Comparison of ENCODE assay signal across 8 mouse cellular contexts in the genomic region with DNA sequence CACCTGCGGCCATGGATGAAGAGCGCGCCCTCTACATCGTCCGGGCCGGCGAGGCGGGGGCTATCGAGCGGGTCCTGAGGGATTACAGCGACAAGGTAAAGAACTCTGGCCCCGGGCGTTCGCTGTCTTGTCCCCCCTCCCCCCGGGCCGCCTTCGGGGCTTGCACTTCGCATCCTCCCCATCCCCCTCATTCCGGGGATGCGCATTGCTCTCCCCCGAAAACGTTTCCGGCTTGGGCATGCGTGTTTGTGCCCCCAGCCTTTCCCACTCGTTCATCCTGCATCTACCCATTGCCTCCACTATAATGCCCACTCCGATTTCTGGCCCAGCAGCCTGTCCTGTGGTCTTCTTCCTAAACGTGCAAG. TPM values are rescaled to one million over a fixed set of nuclear protein-coding genes. Genes with fewer than 3 reads are reported as not detected.
DNase-seq lines count a peak whose midpoint lies in the region; ATAC-seq lines count a peak whose summit lies in the region.

No protein-coding gene starts in this region.

- no peaks in the 10 kb centered on the region for H3K9me3 ChIP-seq in lung, embryonic 15.5 days
- no peaks in the 10 kb centered on the region for H3K9me3 ChIP-seq in forebrain, embryonic 12.5 days
- H3K9me3 ChIP-seq in limb, embryonic 15.5 days = no peaks in the 10 kb centered on the region
- no peaks in the 10 kb centered on the region for H3K9me3 ChIP-seq in stomach, embryonic 15.5 days

- peak overlapping the region; percentile 64 for H3K4me2 ChIP-seq in lung, embryonic 15.5 days
- peak overlapping the region; percentile 86 for H3K4me2 ChIP-seq in forebrain, embryonic 12.5 days
- H3K4me2 ChIP-seq in limb, embryonic 15.5 days = peak overlapping the region; percentile 75
- H3K4me2 ChIP-seq in stomach, embryonic 15.5 days = peak overlapping the region; percentile 81

- peak overlapping the region; percentile 99 for H3K27ac ChIP-seq in lung, embryonic 15.5 days
- H3K27ac ChIP-seq in forebrain, embryonic 12.5 days = peak overlapping the region; percentile 94
- peak overlapping the region; percentile 98 for H3K27ac ChIP-seq in limb, embryonic 15.5 days
- H3K27ac ChIP-seq in stomach, embryonic 15.5 days = peak overlapping the region; percentile 97

- H3K36me3 ChIP-seq in lung, embryonic 15.5 days = no peaks in the 10 kb centered on the region
- no peaks in the 10 kb centered on the region for H3K36me3 ChIP-seq in forebrain, embryonic 12.5 days (replicated peaks)
- no peaks in the 10 kb centered on the region for H3K36me3 ChIP-seq in limb, embryonic 15.5 days
- no peaks in the 10 kb centered on the region for H3K36me3 ChIP-seq in stomach, embryonic 15.5 days

- H3K27me3 ChIP-seq in lung, embryonic 15.5 days = no peaks in the 10 kb centered on the region
- H3K27me3 ChIP-seq in forebrain, embryonic 12.5 days = peaks cover 11% of the 10 kb centered on the region; the same call in 1 of the 2 replicates
- no peaks in the 10 kb centered on the region for H3K27me3 ChIP-seq in limb, embryonic 15.5 days
- no peaks in the 10 kb centered on the region for H3K27me3 ChIP-seq in stomach, embryonic 15.5 days (replicated peaks)

- peak; percentile 0; the same call in 1 of the 2 replicates for ATAC-seq in lung, embryonic 15.5 days (ENCODE audit: borderline replicate concordance, extremely low read depth, low FRiP score, low TSS enrichment)
- no peak; the same call in 1 of the 2 replicates for ATAC-seq in forebrain, embryonic 12.5 days (ENCODE audit: low FRiP score)
- 0 out of 2 replicates have a peak, but pooled peaks have one; percentile 0 for ATAC-seq in limb, embryonic 15.5 days (ENCODE audit: insufficient number of reproducible peaks, low FRiP score, low TSS enrichment, low read depth)
- no peak for ATAC-seq in stomach, embryonic 15.5 days (ENCODE audit: insufficient read depth, low FRiP score, low read depth)

- peak overlapping the region; percentile 91 for H3K4me3 ChIP-seq in lung, embryonic 15.5 days
- peak overlapping the region; percentile 81 for H3K4me3 ChIP-seq in forebrain, embryonic 12.5 days (replicated peaks)
- H3K4me3 ChIP-seq in limb, embryonic 15.5 days = peak overlapping the region; percentile 88
- peak overlapping the region; percentile 97 for H3K4me3 ChIP-seq in stomach, embryonic 15.5 days (replicated peaks)

- 1% methylated on average over 27 of the region's 27 CpGs for WGBS in lung, embryonic 15.5 days
- WGBS in forebrain, embryonic 12.5 days = under 1% methylated on average over 24 of the region's 27 CpGs
- under 1% methylated on average over 25 of the region's 27 CpGs for WGBS in limb, embryonic 15.5 days
- WGBS in stomach, embryonic 15.5 days = under 1% methylated on average over 26 of the region's 27 CpGs

- DNase-seq in cerebellum, postnatal 10 days = peak; percentile 83 to 84
- DNase-seq in cerebellum, postnatal 36 days = no peak
- DNase-seq in lung, adult 18-20 months = no peak
- DNase-seq in retina, embryonic 14.5 days (ENCODE audit: low spot score) = no peak

- H3K4me1 ChIP-seq in lung, embryonic 15.5 days = peaks cover 17% of the 10 kb centered on the region
- peaks cover 23% of the 10 kb centered on the region for H3K4me1 ChIP-seq in forebrain, embryonic 12.5 days
- H3K4me1 ChIP-seq in limb, embryonic 15.5 days = peaks cover 23% of the 10 kb centered on the region
- H3K4me1 ChIP-seq in stomach, embryonic 15.5 days = peaks cover 11% of the 10 kb centered on the region

- peak overlapping the region; percentile 83 for H3K9ac ChIP-seq in lung, embryonic 15.5 days
- H3K9ac ChIP-seq in forebrain, embryonic 12.5 days = peak overlapping the region; percentile 88
- H3K9ac ChIP-seq in limb, embryonic 15.5 days = peak overlapping the region; percentile 71
- peak overlapping the region; percentile 89 for H3K9ac ChIP-seq in stomach, embryonic 15.5 days

RNA-seq across cellular contexts. Expression of a gene that starts 0.3 kb away (rescaled TPM):
- 18.2 and 20.9 TPM in 2 replicates for polyA plus RNA-seq in lung, embryonic 15.5 days (2015; fragmentation: Nextera tagmentation; extraction: Ambion mirVana)
- polyA plus RNA-seq in forebrain, embryonic 12.5 days (2016; fragmentation: Nextera tagmentation; extraction: Ambion mirVana) = 31.0 and 37.0 TPM in 2 replicates
- polyA plus RNA-seq in limb, embryonic 15.5 days (2015; fragmentation: Nextera tagmentation; extraction: Ambion mirVana) = 20.0 TPM in 2 replicates
- 19.2 TPM in 2 replicates for polyA plus RNA-seq in stomach, embryonic 15.5 days (2015; fragmentation: Nextera tagmentation; extraction: Ambion mirVana)

Comparison
In these comparisons a context has a peak if more than half of its experiments do, and no peak if none do; other contexts are left out.
1. DNase-seq: peak in cerebellum, postnatal 10 days (2 of 2); none in cerebellum, postnatal 36 days (0 of 2), lung, adult 18-20 months (0 of 2) and retina, embryonic 14.5 days (single experiment).
2. ATAC-seq: peak in lung, embryonic 15.5 days (single experiment) and limb, embryonic 15.5 days (single experiment); none in forebrain, embryonic 12.5 days (single experiment) and stomach, embryonic 15.5 days (single experiment).
3. Peak in every context shown above with its lines, with median percentiles within 50 percentile points of each other: H3K27ac ChIP-seq, H3K4me2 ChIP-seq, H3K4me3 ChIP-seq and H3K9ac ChIP-seq.